Mouse (Mus musculus) CH12.LX (cell line): Measurements from ENCODE around the gene Slc36a3. TPM values are rescaled to one million over a fixed set of nuclear protein-coding genes. Genes with fewer than 3 reads are reported as not detected.
A peak's percentile ranks its signal among the peaks of the same experiment; 100 is the strongest.

Experiments
- DNase-seq: peaks from one replicate; pipeline ENCODE4 v3.0.0-alpha.2; 2013; ENCODE audit errors: extremely low read depth
- H3K27ac ChIP-seq: 2 replicates; pipeline ENCODE4 v1.5.1; 2012; ENCODE audit warnings: low read depth, mild to moderate bottlenecking, control low read depth, moderate library complexity; ENCODE audit not compliant: insufficient read depth
- H3K27me3 ChIP-seq: replicated peaks from 2 replicates; pipeline ENCODE3; 2012; ENCODE audit warnings: inconsistent platforms
- H3K36me3 ChIP-seq, 2 experiments: replicated peaks in 1 of 2; 2 replicates each; pipeline versions ENCODE3 to v1.6.1; 2012; ENCODE audit warnings: inconsistent platforms in 1 of 2, low read length in 1 of 2, mild to moderate bottlenecking in 1 of 2, mixed read lengths in 1 of 2, moderate library complexity in 1 of 2; ENCODE audit not compliant: control insufficient read depth in 1 of 2, insufficient read depth in 1 of 2
- H3K4me1 ChIP-seq, 2 experiments: 2 replicates each; pipeline ENCODE4 v1.6.1; 2012; ENCODE audit warnings: inconsistent platforms in 1 of 2, moderate library complexity in 1 of 2; ENCODE audit not compliant: insufficient read depth in 2 of 2, control insufficient read depth in 1 of 2
- H3K4me2 ChIP-seq: 2 replicates; pipeline ENCODE4 v1.6.1; 2012; ENCODE audit warnings: low read depth, mild to moderate bottlenecking, control low read depth; ENCODE audit not compliant: poor library complexity, insufficient read depth, severe bottlenecking
- H3K4me3 ChIP-seq, 3 experiments: fragments of 150-350 bp in 1 of 3; sonication (generic) in 1 of 3; replicated peaks in 1 of 3; 2 replicates each; pipeline versions ENCODE3 to v1.5.1; 2011 to 2012; ENCODE audit warnings: low read depth in 2 of 3, low read length in 2 of 3, mild to moderate bottlenecking in 2 of 3, moderate library complexity in 2 of 3, control low read depth in 1 of 3, improper control_type of control experiment in 1 of 3, inconsistent platforms in 1 of 3, mixed read lengths in 1 of 3; ENCODE audit not compliant: poor library complexity in 1 of 3
- H3K79me2 ChIP-seq: replicated peaks from 2 replicates; pipeline ENCODE4 v1.6.1; 2012; ENCODE audit warnings: mild to moderate bottlenecking, moderate library complexity; ENCODE audit not compliant: control insufficient read depth, poor library complexity, insufficient read depth, severe bottlenecking; ENCODE audit errors: extremely low read depth
- H3K9ac ChIP-seq: 2 replicates; pipeline ENCODE4 v1.6.1; 2012; ENCODE audit warnings: low read depth, mild to moderate bottlenecking, control low read depth, moderate library complexity; ENCODE audit not compliant: insufficient read depth
- H3K9me3 ChIP-seq: replicated peaks from 2 replicates; pipeline ENCODE3; 2012; ENCODE audit warnings: low read length, inconsistent platforms, mixed read lengths
- BHLHE40 ChIP-seq: IDR thresholded peaks from 2 replicates; pipeline ENCODE4 v1.6.1; 2011; ENCODE audit warnings: mild to moderate bottlenecking, low read depth, low read length, improper control_type of control experiment
- CHD1 ChIP-seq: IDR thresholded peaks from 2 replicates; pipeline ENCODE4 v1.6.1; 2012; ENCODE audit warnings: low read depth, low read length, improper control_type of control experiment, inconsistent platforms
- CHD2 ChIP-seq: IDR thresholded peaks from 2 replicates; pipeline ENCODE4 v1.6.1; 2011; ENCODE audit warnings: low read length, improper control_type of control experiment
- E2F4 ChIP-seq: IDR thresholded peaks from 2 replicates; pipeline ENCODE4 v1.6.1; 2011; ENCODE audit warnings: low read depth, low read length, improper control_type of control experiment; ENCODE audit not compliant: insufficient replicate concordance
- ELF1 ChIP-seq: IDR thresholded peaks from 2 replicates; pipeline ENCODE4 v1.6.1; 2014; ENCODE audit warnings: low read depth, mild to moderate bottlenecking, inconsistent platforms, low read length, improper control_type of control experiment
- EP300 ChIP-seq: IDR thresholded peaks from 2 replicates; pipeline ENCODE4 v1.6.1; 2011; ENCODE audit warnings: low read length, improper control_type of control experiment
- ETS1 ChIP-seq: conservative IDR thresholded peaks from 2 replicates; pipeline ENCODE4 v1.6.1; 2012; ENCODE audit warnings: low read depth, mild to moderate bottlenecking, inconsistent platforms, low read length, improper control_type of control experiment, moderate library complexity
- GABPA ChIP-seq: IDR thresholded peaks from 2 replicates; pipeline ENCODE4 v1.6.1; 2012; ENCODE audit warnings: low read depth, low read length, improper control_type of control experiment, inconsistent platforms; ENCODE audit not compliant: insufficient replicate concordance
- IRF4 ChIP-seq: IDR thresholded peaks from 2 replicates; pipeline ENCODE4 v1.6.1; 2014; ENCODE audit warnings: low read depth, mild to moderate bottlenecking, inconsistent platforms, low read length, improper control_type of control experiment
- KAT2A ChIP-seq: IDR thresholded peaks from 2 replicates; pipeline ENCODE4 v1.6.1; 2012; ENCODE audit warnings: low read length, improper control_type of control experiment, inconsistent platforms; ENCODE audit not compliant: insufficient replicate concordance
- MAFK ChIP-seq: IDR thresholded peaks from 2 replicates; pipeline ENCODE4 v1.6.1; 2011; ENCODE audit warnings: low read length, improper control_type of control experiment; ENCODE audit not compliant: insufficient replicate concordance
- MEF2A ChIP-seq: IDR thresholded peaks from 2 replicates; pipeline ENCODE4 v1.6.1; 2014; ENCODE audit warnings: low read depth, mild to moderate bottlenecking, inconsistent platforms, low read length, improper control_type of control experiment, borderline replicate concordance
- NELFE ChIP-seq: IDR thresholded peaks from 2 replicates; pipeline ENCODE4 v1.6.1; 2011; ENCODE audit warnings: low read depth, low read length, improper control_type of control experiment
- RCOR1 ChIP-seq: conservative IDR thresholded peaks from 2 replicates; pipeline ENCODE4 v1.6.1; 2012; ENCODE audit warnings: low read depth, mild to moderate bottlenecking, inconsistent platforms, low read length, improper control_type of control experiment
- SMC3 ChIP-seq: IDR thresholded peaks from 2 replicates; pipeline ENCODE4 v1.6.1; 2011; ENCODE audit warnings: low read depth, low read length, improper control_type of control experiment
- TBP ChIP-seq: conservative IDR thresholded peaks from 2 replicates; pipeline ENCODE4 v1.6.1; 2011; ENCODE audit warnings: low read depth, low read length, improper control_type of control experiment
- TCF12 ChIP-seq: IDR thresholded peaks from 2 replicates; pipeline ENCODE4 v1.6.1; 2014; ENCODE audit warnings: low read depth, mild to moderate bottlenecking, inconsistent platforms, low read length, improper control_type of control experiment
- UBTF ChIP-seq: IDR thresholded peaks from 2 replicates; pipeline ENCODE4 v1.6.1; 2012; ENCODE audit warnings: low read depth, mild to moderate bottlenecking, inconsistent platforms, low read length, improper control_type of control experiment, moderate library complexity
- USF2 ChIP-seq: conservative IDR thresholded peaks from 2 replicates; pipeline ENCODE4 v1.6.1; 2011; ENCODE audit warnings: low read depth, low read length, improper control_type of control experiment
- ZC3H11A ChIP-seq: IDR thresholded peaks from 2 replicates; pipeline ENCODE4 v1.6.1; 2012; ENCODE audit warnings: low read depth, mild to moderate bottlenecking, inconsistent platforms, low read length, improper control_type of control experiment
- ZKSCAN1 ChIP-seq: IDR thresholded peaks from 2 replicates; pipeline ENCODE4 v1.6.1; 2012; ENCODE audit warnings: low read depth, inconsistent platforms, low read length, improper control_type of control experiment, borderline replicate concordance
- dilution Hi-C: fragments of 300-500 bp; cut with MboI; formaldehyde crosslinking; loops from 2 replicates; pipeline ENCODE4 v1.14.3; 2020; ENCODE audit warnings: low sequenced_read_pairs; ENCODE audit not compliant: extremely low pct_unique_long_range_greater_than_20kb, extremely low pct_ligation_motif_present
- in situ Hi-C: fragments of 300-500 bp; cut with MboI; formaldehyde crosslinking; loops from 3 replicates; pipeline ENCODE4 v1.14.3; 2019; ENCODE audit warnings: low sequenced_read_pairs, low pct_ligation_motif_present, low pct_unique_long_range_greater_than_20kb, mixed read lengths
- polyA plus RNA-seq: library from polyadenylated mRNA; unstranded; fragments of >175 nt; gene quantifications from 2 replicates; pipeline ENCODE4 v1.2.1, GENCODE M21; 2012; ENCODE audit warnings: low read depth; ENCODE audit not compliant: insufficient read length
- total RNA-seq, 2 experiments: library from RNA; depleted of rRNA; stranded (reverse); fragments of 300-350 nt in 1 of 2; fragments of >200 nt in 1 of 2; gene quantifications; 2 replicates each; pipeline ENCODE4 v1.2.3; 2012 to 2014

Slc36a3 gene
- total and polyA plus RNA-seq, 3 experiments: 0.72 to 1.5 (median 0.72) TPM

DNA sequence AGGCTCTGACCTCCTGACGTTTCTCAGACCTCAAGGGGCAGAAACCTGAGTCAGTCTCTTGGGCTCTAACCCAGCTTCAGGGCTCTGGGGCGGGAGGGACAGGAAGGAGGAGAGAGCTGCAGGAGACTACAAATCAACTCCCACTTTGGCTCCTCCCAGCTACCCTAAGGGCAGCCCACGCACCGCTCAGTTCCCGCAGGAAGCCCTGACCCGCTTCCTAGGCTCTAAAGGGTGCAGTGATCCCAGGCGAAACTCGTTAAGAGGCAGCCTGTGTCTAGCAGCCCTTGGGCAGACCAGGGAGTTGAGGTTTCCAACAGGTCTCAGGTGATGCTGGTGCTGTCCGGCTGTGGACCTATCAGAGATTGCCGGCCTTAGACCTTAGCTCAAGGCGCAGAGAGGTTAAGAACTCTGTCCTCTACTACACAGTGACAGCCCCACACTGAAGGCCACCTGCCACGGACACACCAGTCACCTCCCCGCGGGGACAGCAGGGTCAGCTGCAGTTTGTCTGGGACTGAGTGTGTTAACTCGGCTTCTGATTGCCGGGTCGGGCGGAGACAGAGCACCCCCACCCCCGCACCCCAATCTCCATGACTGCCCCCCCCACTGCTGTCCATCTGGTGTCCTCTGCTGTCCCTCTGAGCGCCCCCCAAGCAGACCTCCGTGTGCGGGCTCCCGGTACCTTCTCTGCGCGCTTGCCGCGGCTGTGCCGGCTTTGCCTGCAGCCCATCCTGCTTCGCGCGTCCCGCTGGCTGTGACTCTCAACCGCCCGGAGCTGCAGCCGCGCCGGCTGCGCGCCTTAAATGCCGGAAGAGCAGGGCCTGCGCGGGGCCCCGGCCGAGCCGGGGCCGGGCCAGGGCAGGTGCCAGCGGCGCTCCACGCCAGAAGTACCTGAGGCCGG is 73.9 kb downstream of the Slc36a3 start, which contains the start of gene Ccdc69 (continued):
- no peak for TF ChIP-seq ZKSCAN1
- TF ChIP-seq TBP: no peak
- TF ChIP-seq MAFK: no peak
- TF ChIP-seq GABPA: no peak

DNA sequence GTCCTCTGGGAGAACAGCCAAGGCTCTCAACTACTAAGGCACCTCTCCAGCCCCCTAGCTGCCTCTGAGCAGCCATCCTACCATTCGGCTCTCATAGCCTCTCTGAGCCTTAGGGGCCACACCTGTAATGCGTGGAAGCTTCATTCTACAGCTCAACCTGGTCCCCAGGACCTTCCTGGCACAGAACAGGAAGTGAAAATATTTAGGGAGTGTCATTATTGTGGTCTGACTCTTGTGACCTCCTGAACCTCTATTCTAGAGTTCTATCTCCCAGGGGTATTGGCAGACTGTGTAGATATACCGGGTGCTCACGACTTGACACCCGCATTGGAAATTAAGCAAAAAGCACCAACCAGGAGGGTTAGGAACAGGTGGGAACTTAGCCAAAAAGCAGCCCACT is 75.3 kb downstream of the Slc36a3 start:
- peak; percentile 53 for DNase-seq
- Histone ChIP-seq H3K9me3 (peaks cover 4% of the 10 kb centered on the region), H3K4me1 (peaks cover 14 to 34% of the 10 kb centered on the region in 2 experiments), H3K9ac (no peak overlapping the region), H3K79me2 (no peaks in the 10 kb centered on the region), H3K27me3 (no peaks in the 10 kb centered on the region), H3K4me3 (no peak overlapping the region), H3K36me3 (no peaks in the 10 kb centered on the region), H3K4me2 (0 out of 2 replicates have a peak overlapping the region, but pooled peaks have one; percentile 59), H3K27ac (no peak overlapping the region)
- in situ Hi-C loops: no loop called here
- peak; percentile 64 for TF ChIP-seq IRF4
- TF ChIP-seq USF2: no peak
- no peak for TF ChIP-seq E2F4
- 0 out of 2 replicates have a peak, but pooled peaks have one; percentile 13 for TF ChIP-seq CHD2
- TF ChIP-seq UBTF: no peak
- no peak for TF ChIP-seq NELFE
- no peak for TF ChIP-seq ETS1
- peak; percentile 58 for TF ChIP-seq BHLHE40
- TF ChIP-seq EP300: peak; percentile 80
- TF ChIP-seq CHD1: no peak
- no peak for TF ChIP-seq ZC3H11A
- TF ChIP-seq SMC3: no peak
- TF ChIP-seq RCOR1: 0 out of 2 replicates have a peak, but pooled peaks have one; percentile 35
- peak; percentile 39; the same call in 1 of the 2 replicates for TF ChIP-seq MEF2A
- TF ChIP-seq KAT2A: 0 out of 2 replicates have a peak, but pooled peaks have one; percentile 29
- TF ChIP-seq TCF12: 0 out of 2 replicates have a peak, but pooled peaks have one; percentile 1
- 0 out of 2 replicates have a peak, but pooled peaks have one; percentile 17 for TF ChIP-seq ELF1
- dilution Hi-C loops: no loop called here
